8 mouse cellular contexts compared by ENCODE assay signal in genomic region chr13:21468061-21469019, GRCm38 (mm10). TPM values are rescaled to one million over a fixed set of nuclear protein-coding genes. Genes with fewer than 3 reads are reported as not detected.
DNase-seq lines count a peak whose midpoint lies in the region; ATAC-seq lines count a peak whose summit lies in the region.

Gene Nkapl (minus strand): TSS chr13:21468509.

- no peaks in the 10 kb centered on the region for H3K36me3 ChIP-seq in intestine, embryonic 16.5 days (ENCODE audit: control insufficient read depth, insufficient read depth, low read length)

- peak within 1 kb of the TSS; percentile 75 for H3K4me3 ChIP-seq in intestine, embryonic 16.5 days (ENCODE audit: low read length)

- peak within 1 kb of the TSS; percentile 82 for H3K9ac ChIP-seq in intestine, embryonic 16.5 days (ENCODE audit: low read depth, low read length)

- no peaks in the 10 kb centered on the region for H3K27me3 ChIP-seq in intestine, embryonic 16.5 days (replicated peaks; ENCODE audit: control insufficient read depth, insufficient read depth, low read length)

- peak; percentile 80 for DNase-seq in adrenal gland, adult 8-10 months
- DNase-seq in embryo, embryonic 11.5 days (ENCODE audit: low read depth, low spot score): peak; percentile 75
- DNase-seq in gastrocnemius, postnatal 36 days: peak; percentile 72 to 75
- DNase-seq in left cerebral cortex, postnatal 25 days (ENCODE audit: low spot score in 2 of 2): peak; percentile 73 to 81
- DNase-seq in mesoderm, embryonic 11.5 days (ENCODE audit: low read depth, low spot score): peak; percentile 89
- DNase-seq in right cerebral cortex, postnatal 25 days: peak; percentile 81
- peak; percentile 78 to 80 for DNase-seq in urinary bladder, postnatal 4 days (ENCODE audit: low spot score in 2 of 2)

- under 1% methylated on average over 54 of the region's 54 CpGs for WGBS in intestine, embryonic 16.5 days

- peak within 1 kb of the TSS; percentile 97 for H3K4me2 ChIP-seq in intestine, embryonic 16.5 days (ENCODE audit: low read depth, low read length)

- 0 out of 2 replicates have a peak, but pooled peaks cover 4% of the 10 kb centered on the region for H3K4me1 ChIP-seq in intestine, embryonic 16.5 days (ENCODE audit: control insufficient read depth, insufficient read depth, low read length)

- peak; percentile 100 for ATAC-seq in intestine, embryonic 16.5 days

- intact Hi-C loops in gastrocnemius, postnatal 36 days (cut with DNase I): no loop called here
- intact Hi-C loops in left cerebral cortex, postnatal 25 days (cut with DNase I): loop anchor here (2.0 kb wide), 1 partner anchor 16 kb away; the partner anchor contains the start of gene Zscan26

- H3K27ac ChIP-seq in intestine, embryonic 16.5 days (ENCODE audit: low read length): peak within 1 kb of the TSS; percentile 41; the same call in 1 of the 2 replicates

- no peaks in the 10 kb centered on the region for H3K9me3 ChIP-seq in intestine, embryonic 16.5 days (ENCODE audit: control insufficient read depth, low read length)

RNA-seq across cellular contexts. Expression of gene Nkapl, which starts in this region (rescaled TPM):
- 1 to 10 TPM; 1.2 to 2.1 (median 1.8) TPM for total RNA-seq in adrenal gland, adult 8-10 months (2022)
- total RNA-seq in gastrocnemius, postnatal 36 days (2021): under 1 TPM in 1 of 2 experiments, not detected in 1; 0.17 TPM
- 1.8 and 2.0 TPM in 2 replicates for polyA plus RNA-seq in intestine, embryonic 16.5 days (2015; fragmentation: Nextera tagmentation; extraction: Ambion mirVana)
- total RNA-seq in left cerebral cortex, postnatal 25 days (2021): 1 to 10 TPM in 1 of 2 experiments, under 1 TPM in 1; 0.96 to 1.1 TPM

Comparison
In these comparisons a context has a peak if more than half of its experiments do, and no peak if none do; other contexts are left out.
1. Peak in every context shown above with its lines: DNase-seq, ATAC-seq, H3K4me3 ChIP-seq and H3K27ac ChIP-seq.
2. Peak in DNase-seq in gastrocnemius, postnatal 36 days; RNA of the gene not detected or under 1 TPM.